Mouse (Mus musculus) thymus, postnatal 4 days (tissue): ENCODE results near the gene Sspo.
A peak's percentile ranks its signal among the peaks of the same experiment; 100 is the strongest.

Experiments used
- DNase-seq: peaks from one replicate; pipeline ENCODE4 v3.0.0; 2021

Sspo gene

DNA sequence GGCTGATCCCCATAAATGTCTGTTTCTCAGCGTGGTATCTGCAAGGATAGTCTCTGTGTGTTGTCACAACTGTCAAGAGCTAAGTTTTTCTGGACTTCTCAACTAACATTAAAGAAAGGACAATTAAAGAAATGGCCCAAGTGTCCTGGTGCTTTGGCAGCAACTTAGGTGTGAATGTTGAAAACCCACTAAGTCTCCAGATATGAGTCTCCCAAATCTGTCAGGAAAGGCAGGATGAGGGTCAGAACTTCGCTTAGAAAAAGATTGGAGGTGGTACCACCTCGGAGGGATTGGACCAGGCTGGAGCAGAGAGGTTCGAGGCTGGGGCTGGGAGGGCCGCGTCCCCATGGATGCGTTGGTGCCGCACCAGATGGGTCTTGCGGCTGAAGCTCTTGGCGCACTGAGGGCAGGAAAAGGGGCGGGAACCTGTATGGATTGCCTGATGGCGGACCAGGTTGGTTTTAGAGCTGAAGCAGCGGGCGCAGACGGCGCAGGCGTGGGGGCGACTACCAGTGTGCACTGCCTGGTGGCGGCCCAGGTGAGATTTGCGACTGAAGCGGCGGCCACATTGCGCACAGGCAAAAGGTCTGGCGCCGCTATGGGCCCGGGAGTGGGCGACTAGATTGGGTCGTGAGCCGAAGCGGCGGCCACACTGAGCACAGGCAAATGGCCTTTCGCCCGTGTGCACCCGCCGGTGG is 10.2 kb upstream of the Sspo start:
- DNase-seq, result no peak

DNA sequence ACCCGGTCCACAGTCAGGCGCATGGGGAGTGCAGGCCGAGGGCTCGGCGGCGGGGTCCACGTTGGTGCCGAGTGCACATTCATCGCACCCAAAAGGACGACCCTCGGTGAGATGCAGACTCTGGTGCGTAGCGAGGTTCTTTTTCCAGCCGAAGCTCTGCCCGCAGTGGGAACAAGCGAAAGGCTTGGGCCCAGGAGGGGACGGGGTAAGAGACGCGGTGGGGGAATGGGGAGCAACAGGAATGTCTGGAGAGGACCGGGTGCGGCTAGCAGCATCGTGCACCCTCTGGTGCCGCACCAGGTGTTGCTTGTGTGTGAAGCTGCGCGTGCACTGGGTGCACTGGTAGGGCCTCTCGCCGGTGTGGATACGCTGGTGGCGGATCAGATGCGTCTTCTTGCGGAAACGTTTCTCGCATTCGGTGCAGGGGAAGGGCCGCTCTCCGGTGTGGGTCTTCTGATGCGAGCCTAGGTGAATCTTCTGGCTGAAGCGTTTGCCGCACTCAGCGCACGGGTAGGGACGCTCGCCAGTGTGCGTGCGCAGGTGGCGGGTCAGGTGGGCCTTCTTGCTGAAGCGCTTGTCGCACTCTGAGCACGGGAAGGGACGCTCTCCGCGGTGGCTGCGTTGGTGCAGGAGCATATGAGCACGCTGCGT is 9.4 kb upstream of the Sspo start:
- no peak for DNase-seq

DNA sequence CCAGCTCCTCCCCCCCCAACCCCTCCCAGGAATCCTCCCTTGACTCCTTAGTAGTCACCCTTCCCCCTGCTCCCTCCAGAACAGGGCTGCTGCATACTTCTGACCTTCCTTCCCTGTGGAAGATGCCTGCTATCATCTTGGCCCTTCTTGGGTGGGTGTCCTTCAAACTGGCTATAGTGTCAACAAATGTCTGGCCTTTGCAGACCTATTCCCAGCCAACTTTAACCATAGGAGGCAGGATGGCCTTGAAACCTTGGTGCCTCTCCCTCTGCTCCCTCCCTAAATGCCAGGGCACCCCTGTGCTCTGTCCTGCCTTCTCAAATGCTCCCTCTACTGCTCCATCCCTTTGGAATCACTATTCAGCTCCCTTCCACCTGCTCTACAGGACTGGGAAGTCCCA is 8.4 kb upstream of the Sspo start:
- no peak for DNase-seq

- DNase-seq, result no peak
Observed at GRCm38 (mm10) chr6:48440306-48441014, 7.6 kb upstream of the Sspo start.

DNA sequence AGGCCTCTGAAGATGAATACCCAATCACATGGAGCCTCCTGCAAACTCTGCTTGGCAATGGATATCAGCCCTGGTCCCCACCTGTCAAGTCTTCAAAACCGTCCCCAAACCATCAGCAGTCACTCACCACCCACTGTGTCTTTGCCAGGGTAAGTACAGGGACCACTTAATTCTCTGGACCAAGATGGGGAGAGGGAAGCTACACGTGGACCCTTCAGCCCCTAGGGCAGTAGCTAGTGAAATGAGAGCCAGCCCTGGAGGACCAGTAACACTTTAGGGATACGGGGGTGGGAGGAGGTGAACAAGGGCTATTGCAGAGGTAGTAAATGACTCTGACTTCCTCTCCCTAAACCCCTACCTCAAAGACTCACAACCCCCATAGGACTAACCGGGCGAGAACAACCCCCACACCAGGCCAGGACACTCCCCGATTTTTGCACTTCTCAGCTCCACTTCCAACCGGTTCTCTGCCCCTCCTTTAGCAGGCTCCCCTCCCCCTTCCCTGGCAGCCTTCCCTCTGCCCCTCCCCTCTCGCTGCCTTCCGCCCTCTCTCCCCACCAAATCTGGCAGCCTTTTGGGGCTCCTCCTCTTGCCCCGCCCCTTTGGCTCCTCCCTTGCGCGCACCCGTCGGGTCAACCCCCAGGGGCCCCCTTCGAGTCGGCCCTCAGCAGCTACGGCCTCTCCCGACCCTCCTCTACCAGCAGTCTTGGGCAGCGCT is 4.3 kb upstream of the Sspo start:
- peak; percentile 95 for DNase-seq

GRCm38 (mm10) chr6:48444310-48445180 is 3.5 kb upstream of the Sspo start:
- DNase-seq, result peak; percentile 56

GRCm38 (mm10) chr6:48445181-48446101 is 2.6 kb upstream of the Sspo start, which contains the start of gene Zfp467:
TSS of gene Zfp467 (minus strand) at chr6:48445825.
- DNase-seq, result peak; percentile 59

- DNase-seq, result no peak
Observed at GRCm38 (mm10) chr6:48446256-48446655, 1.8 kb upstream of the Sspo start.

DNA sequence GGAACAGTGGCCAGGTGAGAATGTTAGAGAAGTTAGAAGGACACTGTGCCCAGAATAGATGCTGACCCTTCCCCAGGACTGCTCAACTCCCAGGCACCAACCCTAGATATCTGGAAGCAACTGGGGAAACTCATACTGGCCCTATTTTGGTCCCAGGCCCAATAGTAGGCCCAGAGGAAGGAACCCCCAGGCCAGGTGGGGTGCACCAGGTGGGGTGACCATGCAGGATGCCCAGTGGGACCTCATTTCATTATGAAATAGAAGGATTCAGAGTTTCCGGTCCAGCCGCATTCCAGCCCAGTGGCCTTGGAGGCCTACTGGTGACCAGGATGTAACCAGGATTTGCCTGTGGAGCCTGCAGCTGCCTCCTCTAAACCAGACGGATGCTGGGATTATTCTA is 1.1 kb upstream of the Sspo start:
- DNase-seq, result no peak

- no peak for DNase-seq
Observed at GRCm38 (mm10) chr6:48448527-48448926, 498 bp downstream of the Sspo start.

DNA sequence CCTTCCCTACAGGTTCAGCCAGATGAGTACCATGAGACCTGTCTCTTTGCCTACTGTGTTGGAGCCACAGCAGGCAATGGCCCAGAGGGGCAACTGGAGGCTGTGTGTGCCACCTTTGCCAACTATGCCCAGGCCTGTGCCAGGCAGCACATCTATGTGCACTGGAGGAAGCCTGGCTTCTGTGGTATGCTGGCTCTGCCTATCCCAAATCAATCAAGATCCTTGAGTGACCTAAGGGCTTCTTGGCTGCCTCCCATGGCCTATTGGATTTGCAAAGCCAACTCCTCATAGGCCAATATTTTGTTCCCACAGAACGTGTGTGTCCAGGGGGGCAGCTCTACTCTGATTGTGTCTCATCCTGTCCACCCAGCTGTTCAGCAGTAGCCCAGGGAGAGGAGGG is 4.1 kb downstream of the Sspo start:
- no peak for DNase-seq

DNA sequence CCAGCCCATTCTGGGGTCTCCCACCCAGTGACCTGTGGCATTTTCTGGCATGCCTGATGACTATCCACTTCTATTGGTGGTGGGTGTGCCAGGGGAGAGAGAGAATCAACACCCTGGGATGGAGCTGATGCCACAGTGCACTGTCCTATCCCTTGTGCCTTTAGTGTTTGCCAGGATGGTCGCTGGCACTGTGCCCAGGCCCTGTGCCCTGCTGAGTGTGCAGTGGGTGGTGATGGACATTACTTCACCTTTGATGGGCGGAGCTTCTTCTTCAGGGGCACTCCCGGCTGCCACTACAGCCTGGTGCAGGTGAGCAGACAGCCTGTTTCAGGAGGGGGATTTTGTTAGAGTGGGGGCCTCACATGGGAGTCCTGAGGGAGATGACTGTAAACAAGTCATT is 4.7 kb downstream of the Sspo start:
- no peak for DNase-seq

DNA sequence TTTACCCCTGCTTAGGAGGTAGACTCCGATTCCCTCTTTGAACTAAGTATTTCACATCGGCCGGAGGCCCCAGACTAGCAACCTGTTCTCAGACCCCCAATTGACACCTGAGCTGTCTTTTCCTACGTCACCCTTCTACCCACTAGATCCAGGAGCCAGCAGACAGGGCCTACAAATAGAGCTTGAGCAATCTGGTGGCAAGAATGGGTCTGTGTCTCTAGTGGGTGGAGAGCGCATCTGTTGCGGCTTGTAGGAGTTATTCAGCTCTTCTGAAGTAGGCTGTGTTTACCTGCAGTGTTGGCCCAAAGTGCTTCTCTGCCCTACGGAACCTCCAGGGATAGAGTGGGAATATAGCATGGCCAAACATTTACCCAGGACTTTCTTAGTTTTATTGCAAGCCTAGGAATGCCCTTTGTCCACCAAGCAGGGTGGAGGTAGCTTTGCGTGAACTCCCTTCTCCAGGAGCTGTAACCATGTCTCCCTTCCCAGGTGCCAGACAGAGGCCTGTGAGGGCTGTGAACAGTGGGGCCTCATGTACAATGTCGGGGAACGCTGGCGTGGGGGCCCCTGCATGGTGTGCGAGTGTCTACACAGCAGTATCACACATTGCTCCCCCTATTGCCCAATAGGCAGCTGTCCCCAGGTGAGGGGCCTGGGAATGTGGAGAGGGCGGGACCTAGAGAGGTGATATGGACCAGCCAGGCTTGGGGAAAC is 17.1 kb downstream of the Sspo start:
- DNase-seq, result no peak

DNA sequence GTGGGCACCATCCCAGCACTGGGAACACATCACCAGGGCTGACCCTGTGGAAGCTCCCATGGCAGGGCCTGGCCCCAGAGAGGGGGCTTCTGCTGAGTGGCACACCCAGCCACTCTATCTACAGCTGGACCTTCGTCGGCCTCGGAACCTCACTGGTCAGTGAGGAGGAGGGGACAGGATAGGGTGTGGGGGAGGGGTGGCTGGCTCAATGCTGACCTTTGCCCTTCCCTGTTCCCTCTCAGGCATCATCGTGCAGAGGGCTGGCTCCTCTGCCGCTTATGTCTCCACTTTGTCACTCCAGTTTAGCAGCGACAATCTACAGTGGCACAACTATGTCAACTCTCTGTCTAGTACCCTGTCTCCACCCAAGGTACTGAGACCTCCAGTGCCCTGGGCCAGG is 18.7 kb downstream of the Sspo start:
- no peak for DNase-seq

- DNase-seq, result no peak
Observed at GRCm38 (mm10) chr6:48467490-48467889, 19.5 kb downstream of the Sspo start.

DNA sequence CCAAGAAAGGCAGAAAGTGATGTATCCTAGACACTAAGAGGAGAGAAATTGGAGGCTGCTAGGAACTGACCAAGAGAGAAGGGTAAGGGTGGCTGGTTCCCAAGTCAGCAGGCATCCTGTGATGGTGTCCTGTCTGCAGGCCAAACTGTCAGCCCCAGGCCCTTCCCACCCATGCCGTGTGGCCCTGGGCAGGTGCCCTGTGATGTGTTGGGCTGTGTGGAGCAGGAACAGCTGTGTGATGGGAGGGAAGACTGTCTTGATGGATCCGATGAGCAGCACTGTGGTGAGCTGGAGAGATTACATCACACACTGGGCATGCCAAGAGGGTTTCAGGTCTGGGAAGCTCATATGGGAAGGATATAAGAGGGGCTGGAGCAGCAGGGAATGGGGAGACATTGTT is 22.7 kb downstream of the Sspo start:
- no peak for DNase-seq

DNA sequence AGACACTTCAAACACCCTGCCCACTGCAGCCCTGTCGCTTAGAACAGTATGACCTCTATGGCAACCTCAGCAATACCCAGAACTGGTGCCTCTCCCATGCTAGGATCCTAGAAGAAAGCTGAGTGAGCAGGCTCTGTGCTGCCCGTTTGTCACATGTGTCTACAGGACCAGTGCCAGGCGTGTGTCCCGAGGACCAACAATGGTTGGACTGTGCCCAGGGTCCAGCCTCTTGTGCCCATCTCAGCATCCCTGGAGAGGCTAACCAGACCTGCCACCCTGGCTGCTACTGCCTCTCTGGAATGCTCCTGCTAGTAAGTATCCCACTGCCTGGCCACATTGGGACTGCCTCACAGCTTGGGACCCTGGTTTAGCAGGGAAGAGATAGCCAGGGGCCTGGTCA is 30.4 kb downstream of the Sspo start:
- no peak for DNase-seq

- DNase-seq, result no peak
Observed at GRCm38 (mm10) chr6:48482501-48482900, 34.5 kb downstream of the Sspo start.

GRCm38 (mm10) chr6:48487747-48488725 is 40.0 kb downstream of the Sspo start:
- DNase-seq, result no peak
